Mouse (Mus musculus) neutrophil, adult 83 days (primary cell): ENCODE measurements around the gene Vmn2r85. TPM values are rescaled to one million over a fixed set of nuclear protein-coding genes. Genes with fewer than 3 reads are reported as not detected.

Experiments
- total RNA-seq, 2 experiments: library from RNA; stranded (reverse); gene quantifications; one replicate each; pipeline ENCODE4 v1.2.4; 2023

Gene Vmn2r85
- not detected for total RNA-seq

GRCm38 (mm10) chr10:130429603-130430002, at the start of gene Vmn2r85:
Vmn2r85 (minus strand) TSS chr10:130429703.

DNA sequence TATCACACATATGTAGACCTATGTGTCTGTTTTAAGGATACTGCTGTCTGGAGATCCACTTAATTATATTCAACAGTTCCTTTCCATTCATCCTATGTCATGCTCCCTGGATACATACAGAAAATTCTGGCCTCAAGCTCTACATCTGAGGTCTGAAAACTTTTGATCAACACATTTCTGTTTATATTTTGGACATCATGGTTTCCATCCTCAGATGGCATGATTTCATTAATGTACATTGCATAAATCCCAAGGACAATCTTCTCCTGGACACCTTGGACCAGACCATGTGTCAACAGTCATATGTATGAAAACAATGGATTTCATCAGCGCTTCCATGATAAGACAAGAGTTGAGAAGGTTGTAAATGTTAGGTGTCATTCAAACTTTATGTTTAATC, 26.4 kb upstream of the Vmn2r85 start, which contains the start of gene Vmn2r86:
TSS of gene Vmn2r86 (minus strand) at position 101 of the 400 bp plus-strand sequence.

DNA sequence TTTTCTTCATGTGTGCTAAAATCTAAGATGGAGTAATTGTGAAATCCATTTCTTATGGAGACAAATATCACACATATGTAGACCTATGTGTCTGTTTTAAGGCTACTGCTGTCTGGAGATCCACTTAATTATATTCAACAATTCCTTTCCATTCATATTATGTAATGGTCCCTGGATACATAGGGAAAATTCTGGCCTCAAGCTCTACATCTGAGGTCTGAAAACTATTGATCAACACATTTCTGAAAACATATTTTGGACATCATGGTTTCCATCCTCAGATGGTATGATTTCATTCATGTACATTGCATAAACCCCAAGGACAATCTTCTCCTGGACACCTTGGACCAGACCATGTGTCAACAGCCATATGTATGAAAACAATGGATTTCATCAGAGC, 35.3 kb downstream of the Vmn2r85 start, which contains the start of gene Vmn2r84:
TSS of gene Vmn2r84 (minus strand) at position 101 of the 400 bp plus-strand sequence.

Other genes starting within 250 kb of the Vmn2r85 start
- gene Olfr826, start 245.5 kb downstream of the Vmn2r85 start, total RNA-seq = not detected
- not detected for gene Olfr827, start 215.3 kb downstream of the Vmn2r85 start, total RNA-seq
- not detected for gene Neurod4, start 149.5 kb downstream of the Vmn2r85 start, total RNA-seq
- gene Tespa1, start 106.8 kb downstream of the Vmn2r85 start, total RNA-seq = 1 to 10 TPM; 1.8 to 3.1 TPM
- not detected for gene Vmn2r84, start 35.4 kb downstream of the Vmn2r85 start, total RNA-seq
- not detected for gene Vmn2r86, start 26.3 kb upstream of the Vmn2r85 start, total RNA-seq
- not detected for gene Vmn2r87, start 67.7 kb upstream of the Vmn2r85 start, total RNA-seq